Mouse (Mus musculus) kidney, postnatal 36 days (tissue): ENCODE data around the gene Tamm41.

Source experiments
- DNase-seq, 2 experiments: peaks; one replicate each; pipeline ENCODE4 v3.0.0; 2021 to 2022; ENCODE audit warnings: mixed read lengths in 2 of 2

The Tamm41 gene

GRCm38 (mm10) chr6:115022876-115023275 lies 14.8 kb downstream of the Tamm41 start:
- peak; percentile 41 to 68 for DNase-seq

GRCm38 (mm10) chr6:115015461-115015860 lies 22.2 kb downstream of the Tamm41 start:
- no peak for DNase-seq

DNA sequence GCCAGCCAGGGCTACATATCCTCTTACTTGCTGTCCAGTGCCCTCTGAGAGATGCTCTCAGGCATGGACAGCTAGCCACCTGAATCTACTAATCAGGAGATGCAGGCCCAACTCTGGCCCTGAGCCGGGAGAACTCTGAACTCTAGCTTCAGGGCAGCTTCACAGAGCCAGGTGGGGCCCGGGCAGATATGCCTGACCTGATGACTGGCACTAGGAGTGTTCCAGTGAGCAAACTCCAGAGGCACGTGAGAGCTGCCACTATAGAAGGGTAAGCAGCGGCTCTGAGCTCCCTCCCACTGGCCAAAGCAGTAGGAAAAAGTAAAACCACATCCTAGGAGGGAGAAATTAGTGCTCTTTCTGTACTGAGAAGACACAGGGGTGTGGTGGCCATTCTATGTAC lies 24.1 kb downstream of the Tamm41 start:
- peak; percentile 76 for DNase-seq

DNA sequence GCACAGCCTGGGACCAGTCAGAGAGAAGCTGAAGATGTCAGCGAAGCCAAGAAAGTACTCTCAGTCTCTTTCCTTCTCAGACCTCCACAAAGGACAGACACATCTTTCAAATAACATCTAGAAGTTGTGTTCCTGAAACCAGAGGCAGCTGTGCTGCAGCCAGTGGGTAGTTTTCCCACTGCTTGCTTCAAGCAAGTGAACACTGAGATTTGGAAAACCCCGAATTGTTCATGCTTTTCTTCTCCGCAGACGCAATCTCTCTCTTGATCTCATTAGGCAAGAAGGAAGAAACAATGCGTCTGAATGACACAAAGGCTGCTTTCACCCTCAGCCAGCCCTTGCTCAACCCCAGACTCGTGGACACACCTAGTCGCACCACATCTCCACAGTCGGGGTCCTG lies 25.9 kb downstream of the Tamm41 start:
- DNase-seq = no peak

DNA sequence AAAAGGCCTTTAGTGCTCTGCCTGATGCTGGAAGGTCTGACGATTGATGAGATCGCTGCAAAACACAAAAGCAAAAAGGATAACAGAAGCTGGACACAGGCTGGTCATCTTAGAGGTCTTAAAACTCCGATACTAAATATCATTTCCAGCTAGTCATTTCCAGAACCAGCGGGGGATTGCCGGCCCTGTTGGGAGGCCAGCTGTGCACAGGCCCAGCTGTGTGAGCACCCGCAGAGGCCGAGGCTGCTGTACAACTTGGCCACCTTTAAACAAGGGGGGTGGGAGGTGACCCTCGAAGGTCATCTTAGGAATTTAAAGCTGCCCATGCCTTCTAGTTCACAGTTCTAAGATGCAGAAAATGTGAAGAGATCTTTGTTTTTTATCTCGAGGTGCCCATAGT lies 26.9 kb downstream of the Tamm41 start:
- no peak for DNase-seq

DNA sequence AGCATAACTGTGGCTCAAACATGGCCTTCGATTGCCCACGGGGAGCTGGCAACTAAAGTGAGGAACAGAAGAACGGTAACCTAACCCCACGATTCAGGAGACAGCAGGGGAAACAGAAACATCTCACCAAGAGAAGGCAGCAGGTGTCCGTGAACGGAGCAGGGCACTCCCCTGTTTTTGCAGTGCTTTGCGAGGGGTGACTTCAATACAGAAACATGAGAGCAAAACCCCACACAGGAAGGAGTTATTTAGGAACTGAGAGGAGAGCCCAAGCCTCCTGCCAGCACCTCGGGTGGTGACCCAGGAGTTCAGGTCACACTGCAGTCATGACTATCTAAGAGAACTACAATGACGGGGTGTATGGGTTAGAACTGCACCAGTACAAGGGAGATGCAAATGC lies 27.4 kb downstream of the Tamm41 start:
- no peak for DNase-seq

GRCm38 (mm10) chr6:115007728-115008127 lies 29.9 kb downstream of the Tamm41 start:
- peak; percentile 60 to 90 for DNase-seq

DNA sequence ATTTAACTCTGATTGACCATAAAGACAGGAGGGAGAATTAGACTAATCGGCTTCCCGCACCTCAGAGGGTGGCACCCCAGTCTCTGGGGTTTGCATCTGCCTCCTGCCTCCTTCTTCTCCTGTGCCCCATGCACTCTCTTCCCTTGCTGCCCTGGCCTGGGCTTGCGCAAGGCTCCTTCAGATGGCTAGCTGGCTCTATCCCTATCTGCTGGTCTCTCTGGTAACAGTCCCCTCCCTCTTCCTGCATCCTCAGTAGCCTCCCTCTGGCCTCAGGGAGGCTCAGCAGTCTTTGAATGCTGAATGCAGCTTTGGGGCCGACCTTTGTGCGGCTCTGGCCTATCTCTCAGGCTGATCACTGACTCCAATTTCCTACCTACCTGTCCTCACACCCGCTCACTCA lies 30.7 kb downstream of the Tamm41 start:
- DNase-seq = no peak

- no peak for DNase-seq
Measured at GRCm38 (mm10) chr6:115006065-115006464, 31.6 kb downstream of the Tamm41 start.

- DNase-seq = no peak
Measured at GRCm38 (mm10) chr6:115005351-115005890, 32.3 kb downstream of the Tamm41 start.

DNA sequence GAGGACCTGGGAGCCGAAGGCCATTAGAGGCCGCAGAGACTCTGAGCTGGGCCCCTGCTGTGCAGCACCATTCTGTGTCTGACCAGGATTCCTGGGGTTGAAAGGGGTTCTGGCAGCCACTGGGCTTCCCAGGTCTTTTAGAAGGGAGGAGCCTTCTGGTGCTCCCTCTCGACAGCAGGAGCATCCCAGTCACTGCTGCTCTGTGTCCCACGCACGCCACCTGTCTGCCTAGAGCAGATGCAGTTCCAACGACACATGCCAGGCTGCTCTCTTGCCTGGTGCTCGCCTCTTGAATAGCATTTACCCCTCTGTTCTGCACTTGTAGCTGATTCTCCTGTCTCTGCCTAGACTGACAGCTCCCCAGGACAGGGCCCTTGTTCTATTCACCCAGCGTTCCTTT lies 33.0 kb downstream of the Tamm41 start:
- DNase-seq = no peak

DNA sequence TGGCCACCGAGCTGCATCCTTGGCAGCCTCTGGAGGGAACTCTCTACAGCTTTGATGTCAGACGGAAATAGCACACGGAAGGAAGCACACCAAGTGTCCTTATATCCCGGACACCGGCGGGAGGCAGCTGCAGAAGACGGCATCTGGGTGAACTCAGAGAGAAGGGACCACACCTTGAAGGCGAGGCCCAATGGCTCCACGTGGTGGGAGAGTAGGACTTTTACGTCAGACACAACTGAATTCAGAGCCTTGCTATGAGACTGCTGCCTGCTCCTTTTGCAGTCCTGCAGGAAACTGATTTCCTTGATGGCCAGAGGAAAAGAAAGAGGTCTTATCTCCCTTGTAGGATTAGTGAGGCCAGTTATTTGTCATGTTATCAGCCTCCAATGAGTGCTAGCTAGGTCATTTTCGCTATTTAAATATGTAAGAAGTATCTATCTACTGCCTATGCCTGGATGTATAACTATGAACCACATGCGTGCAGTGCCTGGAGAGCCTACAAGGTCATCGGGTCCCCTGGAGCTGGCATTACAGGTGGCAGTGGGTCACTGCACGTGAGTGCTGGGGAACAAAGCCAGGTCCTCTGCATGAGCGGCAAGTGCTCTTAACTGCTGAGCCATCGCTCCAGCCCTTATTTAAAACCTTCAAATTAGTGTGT lies 39.2 kb downstream of the Tamm41 start:
- DNase-seq = no peak

DNA sequence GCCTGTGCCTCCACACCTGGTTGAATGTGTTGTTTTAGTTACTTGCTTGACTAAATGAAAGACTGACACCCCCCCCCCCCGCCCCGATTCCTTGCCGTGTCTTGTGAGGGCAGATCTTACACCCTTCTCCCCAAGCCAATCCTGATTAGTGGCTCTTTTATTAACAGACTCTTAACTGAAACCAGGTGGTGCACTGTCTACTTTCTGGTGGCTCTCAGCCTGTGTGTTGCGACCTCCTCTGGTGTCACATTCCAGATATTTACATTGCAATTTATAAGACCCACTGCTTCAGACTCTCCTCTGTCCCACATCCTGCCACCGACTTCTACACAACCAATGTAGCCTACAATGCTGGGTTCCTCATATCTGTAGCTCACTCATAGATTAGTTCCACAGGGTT lies 40.2 kb downstream of the Tamm41 start:
- DNase-seq = no peak

- no peak for DNase-seq
Measured at GRCm38 (mm10) chr6:114996910-114997309, 40.8 kb downstream of the Tamm41 start.

GRCm38 (mm10) chr6:114994079-114994478 lies 43.6 kb downstream of the Tamm41 start:
- no peak for DNase-seq

GRCm38 (mm10) chr6:114993659-114994058 lies 44.0 kb downstream of the Tamm41 start:
- DNase-seq = no peak

- DNase-seq = no peak
Measured at GRCm38 (mm10) chr6:114991909-114992308, 45.8 kb downstream of the Tamm41 start.

GRCm38 (mm10) chr6:114988619-114988980 lies 49.1 kb downstream of the Tamm41 start:
- peak; percentile 26 to 56 for DNase-seq

GRCm38 (mm10) chr6:114987966-114988618 lies 49.6 kb downstream of the Tamm41 start:
- peak; percentile 33 to 37 for DNase-seq

DNA sequence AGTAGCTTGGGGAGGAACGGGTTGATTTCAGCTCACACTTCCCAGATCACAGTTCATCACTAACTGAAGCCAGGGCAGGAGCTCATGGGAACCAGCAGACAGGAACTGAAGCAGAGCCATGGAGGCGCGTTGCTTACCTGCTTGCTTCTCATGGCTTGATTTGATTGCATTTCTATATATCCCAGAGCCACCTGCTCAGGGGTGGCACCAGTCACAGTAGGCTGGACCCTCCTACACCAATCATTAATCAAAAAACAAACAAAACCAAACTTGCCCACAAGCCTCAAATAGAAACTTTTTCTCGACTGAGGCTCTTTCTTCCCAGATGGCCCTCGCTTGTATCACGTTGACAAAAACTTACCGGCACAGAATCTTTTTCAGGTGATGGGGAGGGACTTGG lies 55.0 kb downstream of the Tamm41 start:
- DNase-seq = no peak

DNA sequence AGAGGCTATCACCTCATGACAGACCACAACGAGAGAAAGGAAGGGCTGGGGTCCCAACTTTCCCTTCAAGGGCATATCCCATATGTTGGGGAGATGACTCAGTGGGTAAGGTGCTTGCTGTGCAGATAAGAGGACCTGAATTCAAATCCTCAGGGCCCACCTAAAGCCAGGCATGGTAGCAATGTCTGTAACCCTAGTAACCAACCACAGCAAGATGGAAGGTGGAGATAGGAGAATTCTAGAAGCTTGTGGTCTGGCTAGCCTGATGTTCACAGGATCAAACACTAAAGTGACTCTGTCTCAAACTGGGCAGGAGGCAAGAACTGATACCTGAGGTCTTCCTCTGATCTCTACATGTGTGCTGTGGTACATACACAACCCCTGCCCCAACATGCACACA lies 58.0 kb downstream of the Tamm41 start:
- DNase-seq = no peak

GRCm38 (mm10) chr6:114976915-114977419 lies 60.7 kb downstream of the Tamm41 start:
- peak in 1 of 2 experiments; percentile 24 for DNase-seq

DNA sequence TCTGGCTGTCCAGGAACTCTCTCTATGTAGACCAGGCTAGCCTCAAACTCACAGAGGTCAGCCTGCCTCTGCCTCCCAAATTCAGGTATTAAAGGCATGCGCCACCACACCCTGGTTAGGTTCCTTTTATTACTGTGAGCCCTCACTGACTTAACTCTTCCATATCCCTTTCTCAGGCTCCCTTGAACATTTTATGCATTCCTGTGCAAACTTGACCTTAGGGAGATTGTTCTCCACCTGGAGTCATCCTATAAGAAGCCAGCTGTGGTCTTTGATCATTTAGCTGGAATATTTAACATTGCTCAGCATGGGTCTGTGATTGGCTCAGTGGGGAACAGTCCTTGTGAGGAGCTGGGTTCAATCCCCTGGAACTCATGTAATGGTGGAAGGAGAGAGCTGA lies 63.3 kb downstream of the Tamm41 start:
- no peak for DNase-seq

DNA sequence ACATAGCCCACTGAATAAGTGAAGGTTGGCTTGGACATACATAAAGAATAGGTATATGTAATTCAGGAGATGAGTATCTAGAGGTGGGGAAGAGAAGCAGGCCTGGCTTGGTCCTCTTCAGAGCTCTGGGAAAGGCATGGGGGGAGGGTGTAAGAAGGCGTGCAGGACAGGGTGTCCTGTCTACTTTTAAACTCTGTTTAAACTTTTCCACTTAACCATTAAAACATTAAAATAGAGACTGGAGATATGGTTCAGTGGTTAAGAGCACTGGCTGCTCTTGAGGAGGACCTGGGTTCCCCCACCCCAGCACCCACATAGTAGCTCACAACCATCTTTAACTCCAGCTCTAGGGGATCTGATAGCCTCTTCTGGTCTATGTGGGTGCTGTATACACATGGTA lies 64.7 kb downstream of the Tamm41 start:
- DNase-seq = peak; percentile 25 to 39
